Mouse (Mus musculus): ENCODE measurements around the gene Flywch1. TPM values are rescaled to one million over a fixed set of nuclear protein-coding genes. Genes with fewer than 3 reads are reported as not detected.

The Flywch1 gene
- polyA plus RNA-seq, 1 experiment from 2014 or later = 24.2 TPM

- peaks cover 7% of the 10 kb centered on the region; the same call in 1 of the 2 replicates for H3K36me3 ChIP-seq (ENCODE audit: control insufficient read depth, insufficient read depth, low read length)
- no peak for TF ChIP-seq EP300 (optimal IDR thresholded peaks at IDR 0.05)
- TF ChIP-seq CTCF (IDR thresholded peaks at IDR 0.05; ENCODE audit: low read depth) = peak; percentile 52
- peaks cover 8% of the 10 kb centered on the region; the same call in 1 of the 2 replicates for H3K4me1 ChIP-seq (replicated peaks; ENCODE audit: control insufficient read depth, insufficient read depth)
- 0 out of 2 replicates have a peak overlapping the region, but pooled peaks have one; percentile 94 for H3K4me2 ChIP-seq (replicated peaks; ENCODE audit: low read depth)
- DNase-seq (ENCODE audit: low spot score) (peak; percentile 60), ATAC-seq (ENCODE audit: low FRiP score, low TSS enrichment) (peak; percentile 47; the same call in 1 of the 2 replicates)
- H3K27ac ChIP-seq (replicated peaks) = no peak overlapping the region
- WGBS = 70% methylated on average over 15 of the region's 15 CpGs
- H3K4me3 ChIP-seq (ENCODE audit: low read depth, low read length) = no peak overlapping the region
- no peak overlapping the region for H3K9ac ChIP-seq (ENCODE audit: low read length)
- 0 out of 2 replicates have a peak, but pooled peaks cover 2% of the 10 kb centered on the region for H3K27me3 ChIP-seq (ENCODE audit: control insufficient read depth, insufficient read depth, low read length)
- no peaks in the 10 kb centered on the region for H3K9me3 ChIP-seq (ENCODE audit: control insufficient read depth, low read length)
Measured at GRCm38 (mm10) chr17:23737493-23738445, 33.6 kb downstream of the Flywch1 start.

- Histone ChIP-seq H3K9ac (ENCODE audit: low read length) (no peak overlapping the region; the same call in 1 of the 2 replicates), H3K4me1 (replicated peaks; ENCODE audit: control insufficient read depth, insufficient read depth) (peaks cover 2% of the 10 kb centered on the region; the same call in 1 of the 2 replicates), H3K4me3 (ENCODE audit: low read depth, low read length) (no peak overlapping the region), H3K27me3 (ENCODE audit: control insufficient read depth, insufficient read depth, low read length) (no peaks in the 10 kb centered on the region), H3K4me2 (replicated peaks; ENCODE audit: low read depth) (no peak overlapping the region), H3K9me3 (ENCODE audit: control insufficient read depth, low read length) (no peaks in the 10 kb centered on the region), H3K27ac (replicated peaks) (no peak overlapping the region), H3K36me3 (ENCODE audit: control insufficient read depth, insufficient read depth, low read length) (peaks cover 7% of the 10 kb centered on the region; the same call in 1 of the 2 replicates)
- ATAC-seq (ENCODE audit: low FRiP score, low TSS enrichment) = no peak
- no peak for DNase-seq (ENCODE audit: low spot score)
- no peak for TF ChIP-seq CTCF (IDR thresholded peaks at IDR 0.05; ENCODE audit: low read depth)
- no peak for TF ChIP-seq EP300 (optimal IDR thresholded peaks at IDR 0.05)
- 54% methylated on average over 1 of the region's 1 CpGs for WGBS
Measured at GRCm38 (mm10) chr17:23734341-23734740, 37.1 kb downstream of the Flywch1 start.

- 0 out of 2 replicates have a peak, but pooled peaks cover 3% of the 10 kb centered on the region for H3K36me3 ChIP-seq (ENCODE audit: control insufficient read depth, insufficient read depth, low read length)
- no peaks in the 10 kb centered on the region for H3K4me1 ChIP-seq (replicated peaks; ENCODE audit: control insufficient read depth, insufficient read depth)
- H3K9me3 ChIP-seq (ENCODE audit: control insufficient read depth, low read length) = no peaks in the 10 kb centered on the region
- no peaks in the 10 kb centered on the region for H3K27me3 ChIP-seq (ENCODE audit: control insufficient read depth, insufficient read depth, low read length)
- H3K4me3 ChIP-seq (ENCODE audit: low read depth, low read length) = no peak overlapping the region
- DNase-seq (ENCODE audit: low spot score) = no peak
- no peak overlapping the region for H3K27ac ChIP-seq (replicated peaks)
- no peak for TF ChIP-seq CTCF (IDR thresholded peaks at IDR 0.05; ENCODE audit: low read depth)
- no peak overlapping the region for H3K9ac ChIP-seq (ENCODE audit: low read length)
- ATAC-seq (ENCODE audit: low FRiP score, low TSS enrichment) = no peak
- H3K4me2 ChIP-seq (replicated peaks; ENCODE audit: low read depth) = no peak overlapping the region
- 30% methylated on average over 1 of the region's 1 CpGs for WGBS
Measured at GRCm38 (mm10) chr17:23730441-23730840, 41.0 kb downstream of the Flywch1 start.

GRCm38 (mm10) chr17:23726758-23727142 is 44.7 kb downstream of the Flywch1 start:
- Histone ChIP-seq H3K9ac (ENCODE audit: low read length) (peak overlapping the region; percentile 74), H3K9me3 (ENCODE audit: control insufficient read depth, low read length) (no peaks in the 10 kb centered on the region), H3K4me1 (replicated peaks; ENCODE audit: control insufficient read depth, insufficient read depth) (no peaks in the 10 kb centered on the region), H3K4me3 (ENCODE audit: low read depth, low read length) (peak overlapping the region; percentile 88), H3K27ac (replicated peaks) (peak overlapping the region; percentile 83), H3K27me3 (ENCODE audit: control insufficient read depth, insufficient read depth, low read length) (no peaks in the 10 kb centered on the region), H3K4me2 (replicated peaks; ENCODE audit: low read depth) (peak overlapping the region; percentile 78), H3K36me3 (ENCODE audit: control insufficient read depth, insufficient read depth, low read length) (no peaks in the 10 kb centered on the region)
- DNase-seq (ENCODE audit: low spot score) = peak; percentile 83
- WGBS = 1% methylated on average over 19 of the region's 20 CpGs
- TF ChIP-seq CTCF (IDR thresholded peaks at IDR 0.05; ENCODE audit: low read depth) = peak; percentile 59
- TF ChIP-seq EP300 (optimal IDR thresholded peaks at IDR 0.05) = no peak
- ATAC-seq (ENCODE audit: low FRiP score, low TSS enrichment) = peak; percentile 84

- H3K4me2 ChIP-seq (replicated peaks; ENCODE audit: low read depth) = peak within 1 kb of the TSS; percentile 78
- DNase-seq (ENCODE audit: low spot score) = peak; percentile 97
- no peaks in the 10 kb centered on the region for H3K27me3 ChIP-seq (ENCODE audit: control insufficient read depth, insufficient read depth, low read length)
- H3K9ac ChIP-seq (ENCODE audit: low read length) = peak within 1 kb of the TSS; percentile 74
- H3K27ac ChIP-seq (replicated peaks) = peak within 1 kb of the TSS; percentile 83
- TF ChIP-seq EP300 (optimal IDR thresholded peaks at IDR 0.05) = no peak
- no peak for TF ChIP-seq CTCF (IDR thresholded peaks at IDR 0.05; ENCODE audit: low read depth)
- H3K36me3 ChIP-seq (ENCODE audit: control insufficient read depth, insufficient read depth, low read length) = no peaks in the 10 kb centered on the region
- peak within 1 kb of the TSS; percentile 88 for H3K4me3 ChIP-seq (ENCODE audit: low read depth, low read length)
- no peaks in the 10 kb centered on the region for H3K4me1 ChIP-seq (replicated peaks; ENCODE audit: control insufficient read depth, insufficient read depth)
- ATAC-seq (ENCODE audit: low FRiP score, low TSS enrichment) = peak; percentile 94
- WGBS = 1% methylated on average over 70 of the region's 73 CpGs
- no peaks in the 10 kb centered on the region for H3K9me3 ChIP-seq (ENCODE audit: control insufficient read depth, low read length)
Measured at GRCm38 (mm10) chr17:23725999-23726757, 45.2 kb downstream of the Flywch1 start, which contains the start of gene Pkmyt1. Gene Pkmyt1, plus strand, starts transcription at chr17:23726336.
